Mouse (Mus musculus) urinary bladder, adult 2 months (tissue): ENCODE data around the gene Gm26602. TPM values are rescaled to one million over a fixed set of nuclear protein-coding genes. Genes with fewer than 3 reads are reported as not detected.
"Not testable (repeated sequence)": the region's sequence is repeated elsewhere in the genome, so short reads cannot be mapped to it uniquely, and the experiment has no call there.

ENCODE experiments used
- DNase-seq: peaks from one replicate; pipeline ENCODE4 v3.0.0; 2022; ENCODE audit warnings: low spot score
- polyA plus RNA-seq: library from polyadenylated mRNA; depleted of rRNA; stranded (reverse); fragments of >200 nt; gene quantifications from 2 replicates; pipeline ENCODE4 v1.2.3, GENCODE M21; 2012; rRNA removed

The Gm26602 gene
- polyA plus RNA-seq, 1 experiment, result not detected

GRCm38 (mm10) chr10:79958140-79958816, 47.6 kb downstream of the Gm26602 start:
- DNase-seq, result peak; percentile 71

GRCm38 (mm10) chr10:79959412-79959811, 48.8 kb downstream of the Gm26602 start:
- DNase-seq, result not testable (repeated sequence)

- peak; percentile 91 for DNase-seq
Observed at GRCm38 (mm10) chr10:79959847-79960601, 49.4 kb downstream of the Gm26602 start, which contains the start of gene Wdr18. Gene Wdr18 (plus strand): TSS chr10:79960152.

Other genes with a start within 250 kb of the Gm26602 start
- gene Madcam1, start 246.3 kb upstream of the Gm26602 start, polyA plus RNA-seq, result not detected in 2 replicates
- 29.1 and 33.7 TPM in 2 replicates for gene Tpgs1, start 241.5 kb upstream of the Gm26602 start, polyA plus RNA-seq
- gene Cdc34, start 228.7 kb upstream of the Gm26602 start, polyA plus RNA-seq, result 60.6 and 70.0 TPM in 2 replicates
- 1.1 and 1.4 TPM in 2 replicates for gene Gzmm, start 221.8 kb upstream of the Gm26602 start, polyA plus RNA-seq
- gene Bsg, start 206.4 kb upstream of the Gm26602 start, polyA plus RNA-seq, result 614 and 631 TPM in 2 replicates
- 0.96 and 1.5 TPM in 2 replicates for gene Hcn2, start 194.2 kb upstream of the Gm26602 start, polyA plus RNA-seq
- gene Polrmt, start 164.3 kb upstream of the Gm26602 start, polyA plus RNA-seq, result 28.5 and 31.7 TPM in 2 replicates
- 0.04 and 0.06 TPM in 2 replicates for gene Fgf22, start 155.8 kb upstream of the Gm26602 start, polyA plus RNA-seq
- gene Rnf126, start 143.9 kb upstream of the Gm26602 start, polyA plus RNA-seq, result 54.5 and 59.4 TPM in 2 replicates
- gene Fstl3, start 133.6 kb upstream of the Gm26602 start, polyA plus RNA-seq, result 41.4 and 44.3 TPM in 2 replicates
- 0.47 and 0.49 TPM in 2 replicates for gene Prss57, start 119.9 kb upstream of the Gm26602 start, polyA plus RNA-seq
- 52.6 and 77.5 TPM in 2 replicates for gene Palm, start 117.3 kb upstream of the Gm26602 start, polyA plus RNA-seq
- 0.66 and 0.92 TPM in 2 replicates for gene Misp, start 89.9 kb upstream of the Gm26602 start, polyA plus RNA-seq
- 140 and 166 TPM in 2 replicates for gene Ptbp1, start 56.4 kb upstream of the Gm26602 start, polyA plus RNA-seq
- gene Prtn3, start 36.4 kb upstream of the Gm26602 start, polyA plus RNA-seq, result 0.62 and 1.0 TPM in 2 replicates
- gene Plppr3, start 36.2 kb upstream of the Gm26602 start, polyA plus RNA-seq, result 1.8 TPM in 2 replicates
- gene Elane, start 24.6 kb upstream of the Gm26602 start, polyA plus RNA-seq, result 0.19 TPM in 1 of 2 replicates, not detected in the other
- 564 and 1,194 TPM in 2 replicates for gene Cfd, start 20.0 kb upstream of the Gm26602 start, polyA plus RNA-seq
- 31.7 and 40.9 TPM in 2 replicates for gene Med16, start 1.9 kb upstream of the Gm26602 start, polyA plus RNA-seq
- gene Kiss1r, start 6.1 kb downstream of the Gm26602 start, polyA plus RNA-seq, result 5.5 and 5.7 TPM in 2 replicates
- gene R3hdm4, start 10.4 kb downstream of the Gm26602 start, polyA plus RNA-seq, result 140 and 147 TPM in 2 replicates
- gene Arid3a, start 16.2 kb downstream of the Gm26602 start, polyA plus RNA-seq, result 3.8 and 4.1 TPM in 2 replicates
- gene Wdr18, start 49.3 kb downstream of the Gm26602 start, polyA plus RNA-seq, result 23.5 and 25.0 TPM in 2 replicates
- 0.04 TPM in 1 of 2 replicates, not detected in the other for gene Grin3b, start 59.9 kb downstream of the Gm26602 start, polyA plus RNA-seq
- 135 and 159 TPM in 2 replicates for gene Tmem259, start 73.5 kb downstream of the Gm26602 start, polyA plus RNA-seq
- gene Cnn2, start 77.7 kb downstream of the Gm26602 start, polyA plus RNA-seq, result 173 and 185 TPM in 2 replicates
- 7.5 and 9.2 TPM in 2 replicates for gene Abca7, start 85.6 kb downstream of the Gm26602 start, polyA plus RNA-seq
- 18.9 and 23.0 TPM in 2 replicates for gene Arhgap45, start 105.8 kb downstream of the Gm26602 start, polyA plus RNA-seq
- gene Polr2e, start 128.9 kb downstream of the Gm26602 start, polyA plus RNA-seq, result 141 and 178 TPM in 2 replicates
- gene Gpx4, start 136.3 kb downstream of the Gm26602 start, polyA plus RNA-seq, result 524 and 620 TPM in 2 replicates
- gene Sbno2, start 194.7 kb downstream of the Gm26602 start, polyA plus RNA-seq, result 34.0 and 35.4 TPM in 2 replicates
- gene Stk11, start 204.9 kb downstream of the Gm26602 start, polyA plus RNA-seq, result 77.3 and 89.9 TPM in 2 replicates
- gene Atp5d, start 227.8 kb downstream of the Gm26602 start, polyA plus RNA-seq, result 367 and 372 TPM in 2 replicates
- gene Cbarp, start 230.0 kb downstream of the Gm26602 start, polyA plus RNA-seq, result 9.2 and 12.2 TPM in 2 replicates
- 21.2 and 30.5 TPM in 2 replicates for gene Midn, start 237.4 kb downstream of the Gm26602 start, polyA plus RNA-seq